Mouse (Mus musculus) kidney, adult 2 months (tissue): Measurements from ENCODE around the gene Zfp575.

Experiments
- CTCF ChIP-seq: fragments of 200-500 bp; conservative IDR thresholded peaks from 2 replicates; pipeline ENCODE4 v1.5.1; 2011; ENCODE audit warnings: low read depth, mild to moderate bottlenecking, control low read depth, low read length, moderate library complexity, mixed read lengths; ENCODE audit not compliant: insufficient read depth, insufficient read length
- POLR2A ChIP-seq: fragments of 200-500 bp; IDR thresholded peaks from one replicate; pipeline ENCODE4 v1.6.1; 2011; ENCODE audit warnings: low read depth, low read length, control low read depth

DNA sequence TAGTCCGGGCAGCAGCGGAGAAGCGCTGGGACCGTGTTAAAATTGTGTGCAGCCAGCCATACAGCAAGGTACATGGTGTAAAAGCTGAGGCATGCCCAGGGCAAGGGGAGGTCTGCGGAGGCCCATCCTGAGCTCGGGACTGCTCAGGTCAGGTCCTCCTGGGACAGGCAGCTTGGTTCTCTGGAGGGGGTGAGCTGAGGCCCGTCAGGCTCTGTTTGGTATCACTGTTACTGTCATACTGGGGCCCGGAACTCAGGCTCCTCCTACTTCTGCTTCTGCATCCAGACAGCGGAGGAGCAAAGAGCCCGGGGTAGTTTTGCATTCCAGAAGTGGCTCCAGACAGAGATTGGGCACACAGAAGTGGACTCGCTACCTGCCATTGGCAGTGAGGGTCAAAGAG lies 21.8 kb downstream of the Zfp575 start:
- TF ChIP-seq CTCF: no peak
- TF ChIP-seq POLR2A: no peak
